Mouse (Mus musculus) testis, adult 2 months (tissue): Measurements from ENCODE around the gene Aunip. TPM values are rescaled to one million over a fixed set of nuclear protein-coding genes. Genes with fewer than 3 reads are reported as not detected.

ENCODE experiments used
- H3K27ac ChIP-seq: fragments of 200-500 bp; 2 replicates; pipeline ENCODE4 v1.5.1; 2012; ENCODE audit warnings: low read depth, low read length; ENCODE audit not compliant: control insufficient read depth, insufficient read depth
- H3K27me3 ChIP-seq: fragments of 200-500 bp; 2 replicates; pipeline ENCODE4 v1.6.1; 2012; ENCODE audit warnings: mild to moderate bottlenecking, low read length, moderate library complexity; ENCODE audit not compliant: control insufficient read depth, insufficient read depth
- H3K36me3 ChIP-seq: fragments of 200-500 bp; 2 replicates; pipeline ENCODE4 v1.6.1; 2012; ENCODE audit warnings: mild to moderate bottlenecking, low read length; ENCODE audit not compliant: control insufficient read depth, insufficient read depth
- H3K4me1 ChIP-seq: fragments of 200-500 bp; 2 replicates; pipeline ENCODE4 v1.6.1; 2012; ENCODE audit warnings: low read length; ENCODE audit not compliant: control insufficient read depth, insufficient read depth
- H3K4me3 ChIP-seq: fragments of 200-500 bp; 2 replicates; pipeline ENCODE4 v1.5.1; 2012; ENCODE audit warnings: low read depth, mild to moderate bottlenecking, low read length, moderate library complexity, mixed read lengths; ENCODE audit not compliant: control insufficient read depth
- CTCF ChIP-seq: fragments of 200-500 bp; IDR thresholded peaks from 2 replicates; pipeline ENCODE4 v1.5.1; 2012; ENCODE audit warnings: low read depth, mild to moderate bottlenecking, inconsistent platforms, low read length, moderate library complexity; ENCODE audit not compliant: control insufficient read depth, insufficient read depth, insufficient replicate concordance
- POLR2A ChIP-seq: fragments of 200-500 bp; IDR thresholded peaks from 2 replicates; pipeline ENCODE4 v1.6.1; 2012; ENCODE audit warnings: low read depth, mild to moderate bottlenecking, inconsistent platforms, low read length, moderate library complexity; ENCODE audit not compliant: control insufficient read depth
- polyA plus RNA-seq: library from polyadenylated mRNA; depleted of rRNA; stranded (reverse); fragments of >200 nt; gene quantifications from 2 replicates; pipeline ENCODE4 v1.2.3, GENCODE M21; 2012; rRNA removed

The Aunip gene
- polyA plus RNA-seq, 1 experiment = 3.8 TPM

DNA sequence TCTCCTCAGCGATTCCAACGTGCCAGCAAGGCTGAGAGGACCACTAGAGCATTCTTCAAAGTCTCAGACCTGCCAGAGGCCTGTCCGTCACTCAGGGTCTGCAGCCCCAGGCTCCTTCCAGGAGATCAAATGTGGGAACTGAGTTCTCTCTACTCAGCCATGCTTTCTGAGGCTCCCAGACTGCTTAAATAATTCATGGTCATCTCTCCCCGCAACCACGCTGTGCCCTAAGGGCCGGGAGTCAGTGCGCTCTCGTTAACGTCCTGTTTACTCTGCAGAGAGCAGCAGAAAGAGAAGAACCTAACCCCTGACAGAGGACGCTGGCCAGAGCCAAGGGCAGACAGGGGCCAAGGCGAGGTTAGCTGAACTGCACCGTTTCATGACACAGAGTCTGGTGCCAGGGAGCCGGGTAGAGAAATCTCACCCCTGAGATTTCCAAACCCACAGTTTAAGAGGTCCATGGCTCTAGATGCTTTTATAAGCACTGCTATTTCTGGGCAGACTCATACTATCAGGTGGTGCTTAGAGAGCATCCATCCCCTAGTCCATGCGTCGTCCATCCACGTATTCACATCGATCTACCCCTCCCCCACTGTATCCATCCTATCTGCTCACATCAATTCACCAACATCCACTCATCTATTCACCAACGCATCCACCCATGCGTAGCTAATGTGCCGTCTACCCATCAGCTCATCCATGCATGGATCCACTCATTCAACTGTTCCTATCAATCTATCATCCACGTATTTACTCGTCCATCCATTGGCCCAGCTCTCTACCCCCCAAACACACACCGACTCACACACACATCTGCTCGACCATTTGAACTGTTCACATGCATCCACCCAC, 61.9 kb downstream of the Aunip start:
- Histone ChIP-seq H3K36me3 (no peaks in the 10 kb centered on the region), H3K27ac (no peak overlapping the region), H3K27me3 (no peaks in the 10 kb centered on the region), H3K4me3 (no peak overlapping the region), H3K4me1 (no peaks in the 10 kb centered on the region)
- TF ChIP-seq CTCF = no peak
- TF ChIP-seq POLR2A = no peak

Other genes with a start within 250 kb of the Aunip start
- 6.2 and 6.4 TPM in 2 replicates for gene Pdik1l, start 223.1 kb upstream of the Aunip start, polyA plus RNA-seq
- gene Trim63, start 195.9 kb upstream of the Aunip start, polyA plus RNA-seq = 1.6 and 1.8 TPM in 2 replicates
- 19.1 and 21.3 TPM in 2 replicates for gene Slc30a2, start 167.8 kb upstream of the Aunip start, polyA plus RNA-seq
- 0.25 and 0.26 TPM in 2 replicates for gene Extl1, start 127.1 kb upstream of the Aunip start, polyA plus RNA-seq
- gene Pafah2, start 114.7 kb upstream of the Aunip start, polyA plus RNA-seq = 36.0 and 37.2 TPM in 2 replicates
- gene Stmn1, start 42.7 kb upstream of the Aunip start, polyA plus RNA-seq = 109 and 126 TPM in 2 replicates
- gene Paqr7, start 14.3 kb upstream of the Aunip start, polyA plus RNA-seq = 65.0 and 67.1 TPM in 2 replicates
- 286 and 306 TPM in 2 replicates for gene Mtfr1l, start 24.4 kb downstream of the Aunip start, polyA plus RNA-seq
- 1.4 and 1.6 TPM in 2 replicates for gene Selenon, start 41.2 kb downstream of the Aunip start, polyA plus RNA-seq
- 0.87 and 0.95 TPM in 2 replicates for gene Man1c1, start 193.3 kb downstream of the Aunip start, polyA plus RNA-seq